Mouse (Mus musculus): ENCODE results near the gene Msl2.

Gene Msl2

DNA sequence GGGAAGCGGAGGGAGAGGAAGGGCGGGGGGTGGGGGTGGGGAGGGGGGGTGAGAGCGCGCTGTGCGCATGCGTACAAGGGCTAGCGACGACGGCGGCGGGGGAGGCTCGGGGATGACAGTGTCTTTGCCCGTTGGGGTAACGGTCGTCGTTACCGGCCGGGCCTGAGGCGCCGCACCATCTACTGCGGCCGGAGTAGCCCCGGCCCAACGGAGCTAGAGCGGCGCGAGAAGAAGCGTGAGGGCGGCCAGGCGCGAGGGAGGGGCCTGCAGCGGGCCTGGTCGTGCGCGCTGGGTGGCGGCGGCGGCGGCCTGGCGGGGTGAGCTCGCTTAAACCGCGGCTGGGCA, at the start of gene Msl2:
TSS of gene Msl2 (plus strand) at position 115 of the 345 bp plus-strand sequence.
- no peak for DNase-seq (ENCODE audit: low spot score in 2 of 2)

DNA sequence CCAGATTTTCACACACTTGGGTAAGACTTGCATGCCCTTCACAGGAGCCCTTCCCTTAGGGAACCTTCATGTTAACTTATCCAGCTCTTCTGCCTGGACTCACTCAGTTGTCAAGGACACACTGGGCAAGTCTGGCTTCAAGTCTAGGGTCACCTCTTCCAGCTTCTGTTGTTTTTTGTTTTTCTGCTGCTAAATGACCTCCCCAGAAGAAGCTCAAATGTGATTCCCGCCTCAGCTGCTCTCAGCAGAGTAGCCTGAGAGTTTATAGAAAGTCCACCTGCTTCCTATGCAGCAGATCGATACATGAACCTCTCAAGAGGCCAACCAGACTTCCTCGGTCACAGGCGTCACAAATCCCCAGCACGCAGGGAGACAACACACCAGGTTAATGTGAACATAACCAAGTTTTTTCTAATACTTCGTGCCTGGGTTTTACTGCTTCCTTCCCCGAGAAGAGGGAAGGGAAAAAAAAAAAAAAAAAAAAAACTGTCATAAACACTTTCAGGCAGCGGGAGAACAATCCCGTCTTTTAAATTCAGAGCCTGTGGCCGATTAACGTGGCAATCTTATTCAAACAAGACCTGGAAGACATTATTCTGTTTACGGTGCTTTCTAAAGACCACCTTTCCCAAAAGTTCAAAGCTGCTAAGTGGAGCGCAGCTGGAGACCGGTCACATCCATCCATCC, 40.0 kb upstream of the Msl2 start:
- DNase-seq (ENCODE audit: low spot score in 2 of 2): peak in 1 of 2 experiments; percentile 4

DNA sequence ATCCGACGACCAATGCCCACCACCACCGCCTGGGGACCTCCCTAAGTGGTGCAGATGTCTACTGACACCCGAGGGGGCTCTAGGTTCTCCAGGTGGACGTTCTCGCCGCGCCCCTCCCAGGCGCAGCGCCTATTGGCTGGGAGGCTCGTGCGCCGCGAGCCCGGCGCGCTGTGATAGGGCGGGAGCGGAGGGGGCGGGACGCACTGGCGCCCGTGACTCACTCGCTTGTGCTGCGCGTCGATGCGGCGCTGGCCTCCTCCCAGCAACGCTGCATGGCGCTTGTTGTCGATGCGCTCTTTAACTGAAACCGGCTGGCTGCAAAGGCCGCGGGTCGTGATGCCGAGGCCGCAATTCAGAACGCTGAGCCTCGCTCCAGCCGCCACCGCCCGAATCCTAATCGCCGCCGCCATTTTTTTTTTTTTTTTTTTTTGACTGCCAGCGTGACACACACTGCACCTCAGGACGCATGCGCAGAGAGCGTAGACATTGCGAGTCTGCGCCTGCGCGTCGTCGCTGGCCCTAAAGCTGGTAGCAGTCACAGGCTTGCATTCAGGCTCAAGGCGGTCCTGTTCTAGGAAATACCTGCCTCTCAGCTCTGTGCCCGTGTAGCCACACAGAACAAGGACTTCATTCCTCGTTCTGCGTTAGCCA, 39.3 kb upstream of the Msl2 start, which contains the start of gene Pccb:
TSS of gene Pccb (minus strand) at position 451 of the 651 bp plus-strand sequence.
- DNase-seq (ENCODE audit: low spot score in 2 of 2): peak; percentile 96 to 98

DNA sequence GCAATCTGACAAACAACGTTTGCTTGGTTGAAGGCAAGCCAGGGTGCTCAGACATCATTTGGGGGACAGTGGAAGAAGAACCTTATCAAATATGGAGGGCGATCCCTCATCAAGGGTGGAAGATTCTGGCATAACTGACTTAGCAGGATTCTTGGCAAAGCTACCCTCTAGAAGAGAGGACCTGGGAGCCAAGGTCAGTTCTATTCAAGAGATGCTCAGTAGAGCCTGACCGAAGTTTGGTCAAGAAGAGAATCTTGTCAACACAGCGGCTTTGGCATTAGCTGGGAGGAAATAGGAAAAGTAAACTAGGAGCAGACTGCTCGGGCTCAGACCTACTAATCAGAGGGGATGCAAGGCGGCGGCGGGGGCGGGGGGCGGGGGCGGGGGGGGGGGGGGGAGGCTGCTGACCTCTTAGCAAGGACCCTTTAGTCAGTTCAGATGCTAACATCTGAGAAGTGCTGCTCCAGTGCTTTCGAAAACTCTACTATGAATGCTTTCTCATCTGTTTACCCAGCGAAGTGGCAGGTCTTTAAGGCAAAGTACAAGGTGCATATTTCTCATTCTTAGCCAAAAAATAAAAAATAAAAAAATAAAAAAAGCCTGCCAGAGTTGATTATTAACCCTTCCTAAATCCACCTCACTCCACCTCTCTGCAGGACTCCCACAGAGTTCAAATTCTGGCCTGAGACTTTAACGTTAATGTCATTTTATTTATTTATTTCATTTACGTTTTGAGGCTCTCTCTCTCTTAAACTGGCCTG, 37.9 kb upstream of the Msl2 start:
- no peak for DNase-seq (ENCODE audit: low spot score in 2 of 2)

DNA sequence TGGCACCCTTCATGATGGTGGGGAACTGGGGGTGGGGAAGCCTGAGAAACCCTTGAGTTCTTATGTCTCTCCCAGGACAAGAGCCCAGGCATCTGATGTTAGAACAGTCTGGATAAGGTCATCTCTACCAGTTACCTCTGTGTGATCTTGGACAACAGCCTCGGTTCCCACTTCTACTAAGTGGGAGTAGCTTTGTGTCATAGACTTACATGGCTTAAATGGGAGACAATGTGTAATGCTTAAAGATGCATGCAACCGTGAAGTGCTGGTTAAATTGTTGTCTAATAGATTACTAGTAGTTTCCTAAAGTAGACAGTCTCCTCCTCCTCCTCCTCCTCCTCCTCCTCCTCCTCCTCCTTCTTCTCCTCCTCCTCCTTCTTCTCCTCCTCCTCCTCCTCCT, 37.0 kb upstream of the Msl2 start:
- DNase-seq (ENCODE audit: low spot score in 2 of 2): no peak

DNA sequence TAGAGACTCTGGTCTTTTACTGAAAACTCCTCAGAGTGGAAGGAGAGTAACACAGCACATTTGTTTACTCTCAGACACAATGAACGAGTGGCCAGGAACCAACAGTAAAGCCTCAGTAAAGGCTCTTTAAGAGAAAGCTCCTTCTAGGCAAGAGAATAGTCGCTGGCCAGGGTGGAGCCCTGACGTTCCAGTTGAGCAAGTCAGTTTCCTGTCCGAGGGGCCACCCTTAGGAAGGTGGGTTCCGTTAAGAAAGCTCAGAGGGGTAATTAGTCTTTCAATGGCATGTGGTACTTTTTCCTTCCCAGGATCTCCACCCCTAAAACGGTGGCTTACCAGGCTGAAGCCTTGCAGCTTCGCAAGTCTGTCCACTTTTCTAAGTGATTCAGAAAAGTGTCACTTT, 36.5 kb upstream of the Msl2 start:
- no peak for DNase-seq (ENCODE audit: low spot score in 2 of 2)

DNA sequence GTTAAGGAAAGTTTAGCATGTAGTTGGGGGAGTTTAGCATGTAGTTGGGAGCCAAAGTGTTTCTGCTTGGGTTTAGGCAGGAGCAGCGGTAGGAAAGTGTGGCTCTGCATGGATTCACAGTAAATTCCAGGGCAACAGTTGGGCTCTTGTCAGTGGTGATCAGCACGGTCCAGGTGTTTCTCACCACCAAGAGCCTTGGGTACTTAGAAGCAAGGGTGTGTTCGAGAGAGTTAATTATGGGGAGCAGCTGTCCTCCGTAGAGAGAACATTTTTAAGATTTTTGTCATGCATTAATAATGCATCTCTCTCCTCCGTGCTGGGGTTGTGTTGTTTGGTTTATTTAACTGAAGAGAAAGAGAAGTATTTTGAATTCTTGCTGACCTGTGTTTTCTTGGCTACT, 35.3 kb upstream of the Msl2 start:
- no peak for DNase-seq (ENCODE audit: low spot score in 2 of 2)

DNA sequence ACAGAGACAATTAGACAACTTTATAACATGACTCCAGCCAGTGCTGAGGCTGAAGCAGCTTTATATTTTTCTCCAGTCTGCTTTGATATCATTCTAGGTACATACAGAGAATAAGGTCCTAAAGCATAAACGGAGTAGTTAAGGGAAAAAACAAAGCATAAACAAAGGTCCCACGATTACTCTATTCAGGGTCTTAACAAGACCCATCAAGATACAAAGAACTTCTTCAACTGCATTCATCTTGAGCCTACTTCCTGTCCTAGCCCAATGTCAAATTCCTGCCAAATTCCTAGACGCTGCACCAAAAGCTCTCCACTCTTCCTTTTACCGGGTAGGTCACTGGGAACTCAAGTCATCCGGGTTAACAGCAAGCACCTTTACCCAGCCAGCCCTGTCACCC, 32.4 kb upstream of the Msl2 start:
- DNase-seq (ENCODE audit: low spot score in 2 of 2): no peak

DNA sequence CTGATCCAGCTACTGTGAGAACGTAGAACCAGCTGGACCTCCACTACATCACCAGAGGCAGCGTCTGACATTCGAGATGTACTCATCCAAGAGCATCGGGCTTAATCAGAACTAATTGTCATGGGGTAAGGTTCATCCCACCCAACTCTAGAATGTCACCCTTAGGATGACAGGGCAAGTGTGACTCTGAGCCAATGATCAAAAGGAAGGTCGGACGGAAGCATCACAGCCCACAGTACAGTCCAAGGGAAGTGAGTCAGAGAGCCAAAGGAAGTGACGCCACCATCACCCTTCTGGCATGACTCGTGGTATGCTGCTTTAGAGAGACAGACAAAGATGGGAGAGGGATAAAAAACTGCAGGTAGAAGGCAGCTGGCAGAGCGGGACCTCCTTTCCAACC, 31.7 kb upstream of the Msl2 start:
- DNase-seq (ENCODE audit: low spot score in 2 of 2): no peak

DNA sequence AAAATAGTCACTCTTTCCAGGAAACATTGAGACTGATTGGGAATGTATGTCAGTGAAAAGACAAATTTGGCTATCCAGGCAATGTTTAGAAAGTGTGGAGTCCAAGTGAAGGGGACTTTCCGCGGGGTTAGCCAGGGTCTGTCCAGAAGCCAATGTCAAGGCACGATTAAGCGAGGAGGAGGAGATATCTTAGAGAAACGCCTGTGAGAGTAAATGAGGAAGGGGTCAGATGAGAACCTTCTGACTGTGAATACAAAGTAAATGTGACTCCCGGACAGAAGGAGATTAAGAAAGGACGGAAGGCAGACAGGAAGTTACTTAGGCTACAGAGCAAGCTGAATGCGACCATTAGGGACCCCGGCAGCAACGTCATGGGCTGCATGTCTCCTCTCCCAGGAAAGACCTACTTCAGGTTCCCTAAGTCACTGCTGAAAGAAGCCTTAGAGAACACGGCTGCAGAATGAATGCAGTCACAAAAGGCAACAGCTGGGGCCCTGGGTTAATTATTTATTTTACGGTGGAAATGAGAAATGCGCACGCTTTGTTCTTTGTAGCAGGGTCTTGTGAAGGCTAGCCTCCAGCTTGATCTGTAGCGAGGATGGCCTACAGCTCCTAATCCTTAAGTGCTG, 28.1 kb upstream of the Msl2 start:
- DNase-seq (ENCODE audit: low spot score in 2 of 2): no peak

DNA sequence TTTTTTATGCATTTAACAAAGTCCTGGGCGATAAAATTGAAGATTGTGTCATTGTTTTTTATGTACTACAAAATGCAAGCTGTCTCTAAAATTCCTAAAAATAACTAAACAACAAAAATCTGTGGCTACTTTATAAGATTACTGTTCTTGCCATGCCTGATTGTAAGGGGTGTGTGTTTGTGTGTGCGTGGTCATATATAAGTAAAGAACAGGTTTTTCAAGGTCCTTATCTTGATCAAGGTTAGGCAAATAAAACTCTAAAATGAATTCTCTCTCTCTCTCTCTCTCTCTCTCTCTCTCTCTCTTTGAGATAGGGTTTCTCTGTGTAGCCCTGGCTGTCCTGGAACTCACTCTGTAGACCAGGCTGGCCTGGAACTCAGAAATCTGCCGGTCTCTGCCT, 21.9 kb upstream of the Msl2 start:
- no peak for DNase-seq (ENCODE audit: low spot score in 2 of 2)

DNA sequence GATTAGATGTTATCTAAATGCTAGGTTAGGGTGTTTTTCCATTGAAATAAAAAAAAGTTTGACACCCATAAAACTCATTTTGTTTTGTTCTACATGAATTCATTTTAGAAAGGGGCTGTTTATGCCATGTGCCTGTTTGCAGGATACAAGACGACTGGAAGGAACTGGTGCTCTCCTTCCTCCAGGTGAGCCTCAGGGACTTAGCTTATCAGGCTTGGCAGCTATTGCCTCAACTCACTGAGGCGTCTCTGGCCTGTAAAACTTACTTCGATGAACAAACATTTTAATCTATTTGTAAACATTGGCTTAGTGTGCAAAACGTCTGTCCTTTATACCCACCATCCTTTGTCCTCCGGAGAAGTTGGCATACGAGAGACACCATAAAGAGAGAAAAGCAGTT, 21.2 kb upstream of the Msl2 start:
- no peak for DNase-seq (ENCODE audit: low spot score in 2 of 2)

DNA sequence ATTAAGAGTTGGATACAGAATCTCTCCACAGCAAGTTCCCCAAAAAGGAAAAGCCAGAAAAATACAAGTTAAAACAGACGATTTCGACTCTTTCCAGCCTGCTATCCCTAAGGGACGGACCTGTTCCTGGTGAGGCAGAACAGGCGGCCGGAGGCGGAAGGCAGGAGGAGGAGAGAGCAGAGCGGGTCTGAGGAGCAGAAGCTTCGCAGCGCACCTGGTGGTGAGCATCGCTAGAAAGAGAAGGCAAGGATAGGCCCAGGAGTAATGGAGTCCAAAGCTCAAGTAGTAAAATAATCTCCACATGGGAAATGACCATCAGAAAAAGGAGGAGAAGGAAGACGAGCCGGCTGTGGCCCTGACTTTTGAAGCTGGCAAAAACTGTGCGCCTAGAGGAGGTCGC, 20.6 kb upstream of the Msl2 start:
- DNase-seq (ENCODE audit: low spot score in 2 of 2): no peak

DNA sequence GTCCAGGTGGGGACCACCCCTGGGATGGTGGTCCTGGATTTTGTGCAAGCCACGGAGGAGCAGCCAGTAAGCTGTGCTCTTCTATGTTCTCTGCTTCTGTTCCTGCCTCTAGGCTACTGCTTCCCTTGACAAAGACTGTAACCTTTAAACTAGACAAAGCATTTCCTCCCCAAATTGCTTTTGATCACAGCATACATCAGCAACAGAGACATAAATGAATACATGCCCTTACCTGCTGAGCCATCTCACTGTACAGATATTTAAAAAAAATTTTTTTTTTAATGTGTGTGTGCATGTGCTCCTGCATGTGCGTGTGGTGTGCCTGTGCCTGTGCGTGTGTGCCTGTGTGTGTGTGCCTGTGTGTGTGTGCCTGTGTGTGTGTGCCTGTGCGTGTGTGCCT, 16.7 kb upstream of the Msl2 start:
- no peak for DNase-seq (ENCODE audit: low spot score in 2 of 2)

DNA sequence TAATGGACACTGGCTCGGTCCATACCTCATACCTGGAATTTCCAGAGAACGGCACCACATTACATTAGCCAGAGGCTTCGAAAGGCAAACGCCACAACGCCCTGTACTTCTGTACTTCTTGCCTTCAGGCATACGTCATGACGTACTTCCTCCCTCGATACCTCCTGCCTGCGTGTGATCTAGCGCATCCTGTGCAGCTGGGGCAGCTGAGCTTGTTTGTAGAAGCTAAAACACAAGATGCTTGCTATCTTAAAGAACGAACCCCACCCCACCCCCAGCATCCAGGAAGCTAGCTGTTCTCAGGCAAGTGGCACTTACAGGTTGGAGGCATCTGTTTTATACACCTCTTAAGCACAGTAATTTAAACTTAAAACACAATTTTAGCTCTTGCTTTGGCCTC, 12.9 kb upstream of the Msl2 start:
- no peak for DNase-seq (ENCODE audit: low spot score in 2 of 2)

DNA sequence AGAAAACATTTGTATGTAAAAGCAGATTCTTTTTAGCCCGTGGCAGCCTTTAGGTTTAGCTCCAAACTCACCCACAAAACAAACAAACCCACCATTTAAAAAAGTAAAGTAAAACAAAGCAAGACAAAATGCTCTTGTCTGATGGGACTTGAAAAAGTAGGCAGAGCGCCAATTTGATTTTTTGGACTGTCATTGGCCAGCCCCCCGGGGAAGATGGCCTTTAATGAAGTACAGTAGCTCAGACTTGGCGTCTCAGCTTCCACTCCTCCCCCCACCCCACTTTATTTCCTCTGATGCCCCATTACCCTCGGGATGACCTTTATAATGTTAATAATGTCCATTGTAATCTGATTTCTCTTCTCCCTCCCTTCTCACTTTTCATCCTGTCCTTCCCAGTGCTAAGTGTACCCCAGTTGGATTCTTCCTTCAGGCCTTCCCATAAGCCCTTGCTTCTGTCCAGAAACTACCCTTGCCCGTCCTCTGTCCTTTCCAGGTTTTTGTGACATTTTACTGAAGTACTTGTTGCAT, 11.6 kb upstream of the Msl2 start:
- no peak for DNase-seq (ENCODE audit: low spot score in 2 of 2)

DNA sequence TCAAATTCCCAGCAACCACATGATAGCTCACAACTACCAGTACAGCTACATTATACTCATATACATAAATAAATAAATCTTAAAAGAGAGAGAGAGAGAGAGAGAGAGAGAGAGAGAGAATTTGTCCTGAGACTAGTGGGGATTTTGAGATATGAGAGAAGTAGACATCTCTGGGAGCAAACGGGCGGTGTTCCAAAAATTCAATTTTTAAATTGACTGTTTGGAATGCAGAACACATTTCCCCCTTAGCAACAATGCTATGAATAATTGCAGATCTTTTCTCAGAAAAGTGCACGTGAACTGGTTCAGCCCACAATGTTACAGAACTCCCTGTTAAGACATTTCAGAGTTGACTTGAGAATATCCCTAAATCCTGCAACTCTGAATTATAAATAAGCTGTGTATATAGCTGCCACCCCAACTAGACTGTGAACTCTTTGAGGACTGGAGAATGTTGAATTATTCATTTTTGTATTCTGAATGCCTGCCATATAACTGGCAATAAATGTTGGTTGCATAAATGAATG, 8.8 kb upstream of the Msl2 start:
- DNase-seq (ENCODE audit: low spot score in 2 of 2): no peak

DNA sequence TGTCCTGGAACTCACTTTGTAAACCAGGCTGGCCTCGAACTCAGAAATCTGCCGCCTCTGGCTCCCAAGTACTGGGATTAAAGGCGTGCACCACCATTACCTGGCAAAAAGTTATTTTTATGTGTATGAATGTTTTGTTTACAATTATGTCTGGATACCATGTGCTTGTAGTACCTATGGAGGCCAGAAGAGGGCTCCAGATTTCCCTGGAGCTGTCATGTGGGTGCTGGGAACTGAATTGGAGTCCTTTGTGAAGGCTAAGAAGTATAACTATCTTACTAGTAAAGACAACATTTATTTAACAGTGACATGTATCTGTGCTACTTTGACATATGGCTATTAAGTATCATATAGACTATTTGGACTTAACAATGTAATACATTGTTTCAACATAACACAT, 4.1 kb upstream of the Msl2 start:
- no peak for DNase-seq (ENCODE audit: low spot score in 2 of 2)

DNA sequence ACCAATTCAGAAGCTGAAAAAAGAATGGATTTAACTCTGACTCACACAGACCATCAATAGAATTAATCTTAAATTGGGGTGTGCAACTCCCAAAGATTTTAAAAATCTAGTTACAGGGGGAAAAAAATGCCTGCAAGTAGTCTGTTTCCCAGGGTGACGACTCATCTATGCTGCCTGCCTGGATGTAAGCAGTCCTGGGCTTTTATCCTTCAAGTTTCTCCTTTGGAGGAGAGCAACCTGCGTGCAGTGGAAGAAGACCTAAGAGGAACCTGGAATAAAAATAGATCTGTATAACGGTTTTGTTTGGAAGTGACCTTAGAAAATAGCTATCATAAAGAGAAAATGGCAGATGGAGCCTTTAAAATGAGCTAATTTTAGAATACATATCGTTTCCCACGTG, 1.4 kb upstream of the Msl2 start:
- no peak for DNase-seq (ENCODE audit: low spot score in 2 of 2)

DNA sequence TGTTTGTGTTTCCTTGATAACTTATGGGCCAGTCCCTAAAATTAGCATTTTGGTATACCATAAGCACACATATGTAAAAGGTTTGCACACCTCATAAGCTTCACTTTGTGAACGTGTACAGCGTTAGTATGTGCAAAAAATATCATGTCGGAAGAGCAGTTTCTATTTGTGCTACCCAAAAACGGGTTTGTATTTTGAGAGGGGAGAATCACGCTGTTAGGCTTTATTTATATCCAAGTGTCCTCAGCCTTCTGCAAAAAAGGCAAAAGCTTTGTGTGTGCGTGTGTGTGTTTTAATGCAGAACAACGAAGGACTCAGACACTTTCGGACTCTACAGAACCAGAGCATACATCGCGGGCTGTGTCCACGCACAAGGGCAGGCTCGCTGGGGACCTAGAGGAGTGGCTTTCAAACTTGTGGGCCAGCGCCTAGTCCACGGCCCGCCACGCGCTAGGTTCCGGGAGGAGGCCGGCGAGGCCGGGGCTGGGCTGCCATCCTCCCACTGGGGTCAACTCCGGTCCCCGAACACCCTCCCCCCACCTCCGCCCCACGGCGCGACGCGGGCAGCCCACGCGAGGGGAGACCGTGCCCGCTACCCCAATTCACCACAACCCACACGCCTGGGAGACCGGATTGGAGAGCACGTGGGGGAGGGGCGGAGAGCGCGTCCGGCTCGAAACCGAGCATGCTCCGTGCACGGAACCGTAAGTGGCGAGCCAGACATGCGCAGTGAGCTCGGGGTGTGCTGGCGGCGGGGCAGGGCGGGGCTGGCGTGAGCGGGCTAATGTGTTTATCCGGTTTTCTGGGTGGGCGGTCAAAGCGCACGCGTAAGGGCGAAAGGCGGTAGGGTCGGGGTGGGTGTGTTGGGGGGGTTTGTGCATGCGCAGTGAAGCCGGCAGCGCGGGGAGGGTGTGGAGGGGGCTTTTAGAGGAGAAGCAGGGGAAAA, 587 bp upstream of the Msl2 start:
- DNase-seq (ENCODE audit: low spot score in 2 of 2): peak; percentile 98 to 99

All from right cerebral cortex, adult 2 months (tissue).